Mouse (Mus musculus) testis, adult 2 months (tissue): Measurements from ENCODE around the gene Mtcl1. TPM values are rescaled to one million over a fixed set of nuclear protein-coding genes. Genes with fewer than 3 reads are reported as not detected.

Experiments
- H3K27ac ChIP-seq: fragments of 200-500 bp; 2 replicates; pipeline ENCODE4 v1.5.1; 2012; ENCODE audit warnings: low read depth, low read length; ENCODE audit not compliant: control insufficient read depth, insufficient read depth
- H3K27me3 ChIP-seq: fragments of 200-500 bp; 2 replicates; pipeline ENCODE4 v1.6.1; 2012; ENCODE audit warnings: mild to moderate bottlenecking, low read length, moderate library complexity; ENCODE audit not compliant: control insufficient read depth, insufficient read depth
- H3K36me3 ChIP-seq: fragments of 200-500 bp; 2 replicates; pipeline ENCODE4 v1.6.1; 2012; ENCODE audit warnings: mild to moderate bottlenecking, low read length; ENCODE audit not compliant: control insufficient read depth, insufficient read depth
- H3K4me1 ChIP-seq: fragments of 200-500 bp; 2 replicates; pipeline ENCODE4 v1.6.1; 2012; ENCODE audit warnings: low read length; ENCODE audit not compliant: control insufficient read depth, insufficient read depth
- H3K4me3 ChIP-seq: fragments of 200-500 bp; 2 replicates; pipeline ENCODE4 v1.5.1; 2012; ENCODE audit warnings: low read depth, mild to moderate bottlenecking, low read length, moderate library complexity, mixed read lengths; ENCODE audit not compliant: control insufficient read depth
- CTCF ChIP-seq: fragments of 200-500 bp; IDR thresholded peaks from 2 replicates; pipeline ENCODE4 v1.5.1; 2012; ENCODE audit warnings: low read depth, mild to moderate bottlenecking, inconsistent platforms, low read length, moderate library complexity; ENCODE audit not compliant: control insufficient read depth, insufficient read depth, insufficient replicate concordance
- POLR2A ChIP-seq: fragments of 200-500 bp; IDR thresholded peaks from 2 replicates; pipeline ENCODE4 v1.6.1; 2012; ENCODE audit warnings: low read depth, mild to moderate bottlenecking, inconsistent platforms, low read length, moderate library complexity; ENCODE audit not compliant: control insufficient read depth
- polyA plus RNA-seq: library from polyadenylated mRNA; depleted of rRNA; stranded (reverse); fragments of >200 nt; gene quantifications from 2 replicates; pipeline ENCODE4 v1.2.3, GENCODE M21; 2012

The Mtcl1 gene
- polyA plus RNA-seq, 1 experiment: 6.8 TPM

DNA sequence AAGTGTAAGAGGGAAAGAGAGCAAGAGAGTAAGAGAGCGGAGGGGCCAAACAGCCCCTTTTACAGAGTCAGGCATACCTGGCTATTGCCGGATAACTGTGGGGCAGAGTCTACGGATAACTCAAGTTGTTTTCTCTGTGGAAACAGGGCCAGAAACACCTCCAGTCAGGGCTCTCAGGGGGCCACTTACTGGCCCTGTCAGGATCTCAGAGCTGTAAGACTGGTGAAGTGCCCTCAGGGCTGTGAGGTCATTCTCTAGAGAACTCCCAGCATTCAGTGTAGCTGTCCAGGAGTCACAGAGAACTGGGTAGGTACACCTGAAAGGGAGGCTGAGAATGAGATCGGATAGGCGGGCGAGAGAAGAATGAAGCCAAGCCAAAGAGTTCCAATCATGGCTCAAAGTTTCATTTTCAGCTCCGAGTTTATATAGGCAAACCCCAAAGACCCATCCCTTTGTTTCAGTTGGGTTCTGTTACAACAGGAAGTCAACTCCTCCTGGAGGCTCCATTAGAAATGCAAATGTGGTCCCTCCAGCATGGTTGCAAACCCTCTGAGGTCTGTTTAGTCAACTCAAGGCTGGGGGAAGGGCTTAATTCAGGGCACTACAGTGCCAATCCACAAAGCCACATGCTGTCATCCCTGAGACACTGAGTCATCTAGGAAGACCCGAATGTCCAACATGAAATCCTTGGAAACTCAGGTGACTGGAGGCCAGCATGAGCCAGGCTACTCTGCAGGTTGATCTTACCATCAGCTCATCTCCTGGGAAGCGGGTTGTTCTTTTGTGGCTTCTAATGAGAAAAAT, 34.3 kb upstream of the Mtcl1 start:
- no peaks in the 10 kb centered on the region for H3K27me3 ChIP-seq
- H3K4me3 ChIP-seq: no peak overlapping the region
- no peak overlapping the region for H3K27ac ChIP-seq
- no peak for TF ChIP-seq POLR2A
- TF ChIP-seq CTCF: no peak
- no peaks in the 10 kb centered on the region for H3K36me3 ChIP-seq
- peaks cover 2% of the 10 kb centered on the region; the same call in 1 of the 2 replicates for H3K4me1 ChIP-seq

DNA sequence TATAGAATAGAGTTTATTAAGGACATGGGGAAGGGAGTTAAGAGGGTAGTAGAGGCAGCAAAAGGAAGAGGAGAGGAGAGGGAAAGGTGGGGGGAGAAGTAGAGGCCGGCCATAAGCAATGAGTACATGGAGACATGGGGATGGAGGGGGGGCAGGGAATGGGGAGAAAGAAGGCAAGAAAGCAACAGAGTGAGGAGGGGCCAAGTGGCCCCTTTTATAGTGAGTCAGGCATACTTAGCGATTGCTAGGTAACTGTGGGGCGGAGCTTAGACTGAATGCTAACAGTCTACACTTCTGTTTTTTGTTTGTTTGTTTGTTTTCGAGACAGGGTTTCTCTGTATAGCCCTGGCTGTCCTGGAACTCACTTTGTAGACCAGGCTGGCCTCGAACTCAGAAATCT, 31.7 kb upstream of the Mtcl1 start:
- Histone ChIP-seq H3K27me3 (no peaks in the 10 kb centered on the region), H3K36me3 (no peaks in the 10 kb centered on the region), H3K27ac (no peak overlapping the region), H3K4me3 (no peak overlapping the region), H3K4me1 (peaks cover 2% of the 10 kb centered on the region; the same call in 1 of the 2 replicates)
- TF ChIP-seq POLR2A (no peak), CTCF (no peak)

DNA sequence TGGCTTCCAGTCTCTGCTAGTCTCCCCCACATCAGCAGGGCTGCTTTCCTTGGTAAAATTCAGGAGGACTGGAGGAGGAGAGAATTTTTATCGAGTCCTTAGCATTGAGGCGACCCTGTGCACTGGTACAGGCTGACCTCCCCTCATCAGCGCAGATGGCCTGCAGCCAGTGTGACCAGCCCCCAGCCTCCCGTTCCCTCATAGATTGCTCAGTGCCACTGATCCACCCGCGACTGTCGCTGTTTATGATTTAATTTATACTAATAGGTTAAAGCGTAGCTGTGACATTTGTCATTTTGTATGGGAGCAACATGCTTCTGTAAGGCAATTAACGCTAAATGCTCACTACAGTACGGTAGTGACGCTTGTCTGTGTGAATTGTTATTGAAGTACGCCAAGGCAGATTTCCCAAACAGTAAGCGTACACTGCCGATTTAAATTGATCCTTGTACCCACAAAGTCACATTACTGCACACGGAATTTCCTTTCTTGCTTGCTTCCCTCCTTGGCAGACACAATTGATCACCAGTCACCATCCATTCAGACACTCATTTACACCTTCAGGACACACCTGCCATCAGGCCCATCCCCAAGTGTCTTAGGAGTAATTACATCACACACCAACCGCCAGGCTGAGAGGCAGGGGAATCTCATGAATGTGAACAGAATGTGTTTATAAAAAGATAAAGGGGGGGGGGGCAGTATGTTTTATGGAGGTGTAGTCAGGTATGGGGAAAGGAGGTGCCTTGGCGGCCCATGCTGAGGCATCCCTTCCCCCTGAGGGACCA, 31.1 kb upstream of the Mtcl1 start:
- H3K27ac ChIP-seq: peak overlapping the region; percentile 63
- no peak for TF ChIP-seq POLR2A
- TF ChIP-seq CTCF: no peak
- H3K4me3 ChIP-seq: no peak overlapping the region
- H3K27me3 ChIP-seq: no peaks in the 10 kb centered on the region
- no peaks in the 10 kb centered on the region for H3K36me3 ChIP-seq
- H3K4me1 ChIP-seq: no peaks in the 10 kb centered on the region; the same call in 1 of the 2 replicates

DNA sequence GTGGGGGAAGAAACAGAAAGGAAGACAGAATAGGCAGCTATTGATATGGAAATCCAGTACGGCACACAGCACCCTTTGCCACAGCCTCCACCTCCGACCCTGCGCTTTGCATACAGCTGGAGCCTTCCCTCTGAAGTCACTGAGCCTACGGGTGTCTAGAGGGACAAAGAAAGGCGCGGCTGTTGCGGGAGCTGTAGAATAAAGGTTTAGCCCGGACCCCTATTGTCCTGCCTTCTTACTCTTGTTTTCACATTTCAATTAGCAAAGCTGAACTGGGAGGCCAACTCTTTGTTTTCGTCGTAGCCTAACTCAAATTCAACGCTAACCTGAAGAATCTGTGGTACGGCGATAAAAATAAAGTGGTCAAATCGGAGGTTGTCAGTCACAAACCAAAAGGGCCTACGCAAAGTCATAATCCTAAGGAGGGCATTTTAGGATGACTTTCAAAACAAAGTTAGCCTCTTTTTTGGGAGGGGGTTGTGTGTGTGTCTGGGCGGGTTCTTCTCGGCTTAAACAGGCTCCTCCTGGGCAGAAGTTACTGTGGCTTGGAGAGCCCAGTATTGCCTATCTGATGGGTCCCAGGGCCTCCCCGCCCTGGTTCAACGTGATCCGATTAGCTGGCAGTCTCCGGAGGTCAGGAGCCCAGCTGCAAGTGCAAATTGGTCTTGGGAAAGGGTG, 30.4 kb upstream of the Mtcl1 start:
- Histone ChIP-seq H3K27ac (peak overlapping the region; percentile 66), H3K27me3 (no peaks in the 10 kb centered on the region), H3K4me3 (no peak overlapping the region), H3K4me1 (no peaks in the 10 kb centered on the region; the same call in 1 of the 2 replicates), H3K36me3 (no peaks in the 10 kb centered on the region)
- no peak for TF ChIP-seq CTCF
- TF ChIP-seq POLR2A: 0 out of 2 replicates have a peak, but pooled peaks have one; percentile 27

DNA sequence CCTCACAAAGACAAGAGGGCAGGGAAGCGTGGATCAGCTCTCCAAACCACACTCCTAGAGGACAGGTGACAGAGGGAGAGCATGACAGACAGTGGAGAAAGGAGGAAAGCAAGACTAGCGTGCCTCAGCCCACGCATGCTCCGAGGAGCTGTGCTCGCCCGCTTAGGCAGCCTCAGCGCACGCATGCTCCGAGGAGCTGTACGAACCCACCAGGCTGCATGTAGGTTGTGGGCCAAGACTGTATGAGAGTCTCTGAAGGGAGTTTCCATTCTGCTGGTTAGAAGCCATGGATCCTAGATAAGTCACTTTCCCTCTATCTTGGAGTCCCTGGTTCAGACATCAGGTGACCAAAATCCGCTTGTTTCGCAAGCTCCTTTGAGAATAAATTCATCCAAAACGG, 29.8 kb upstream of the Mtcl1 start:
- TF ChIP-seq POLR2A (peak; percentile 47; the same call in 1 of the 2 replicates), CTCF (no peak)
- Histone ChIP-seq H3K27ac (peak overlapping the region; percentile 8; the same call in 1 of the 2 replicates), H3K27me3 (no peaks in the 10 kb centered on the region), H3K4me3 (no peak overlapping the region), H3K4me1 (no peaks in the 10 kb centered on the region; the same call in 1 of the 2 replicates), H3K36me3 (no peaks in the 10 kb centered on the region)

DNA sequence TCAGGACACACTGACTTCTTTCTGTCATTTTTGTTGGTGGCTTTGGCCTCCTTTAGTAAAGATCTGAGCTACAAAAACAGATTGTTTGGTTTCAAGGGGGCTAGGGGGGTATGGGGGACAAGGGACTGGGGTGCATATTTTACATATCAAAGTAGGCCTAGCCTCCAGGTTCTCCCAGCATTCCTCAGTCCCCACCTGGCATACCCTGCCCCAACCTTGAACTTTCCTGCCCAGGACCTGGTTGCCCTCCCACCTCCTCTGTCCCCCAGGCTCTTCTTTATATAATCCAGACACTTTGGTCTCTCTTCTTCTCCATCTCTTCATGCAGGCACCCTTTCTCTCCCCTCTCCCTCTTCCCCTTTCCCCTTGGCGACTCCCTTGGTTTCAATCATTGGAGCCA, 23.7 kb upstream of the Mtcl1 start:
- Histone ChIP-seq H3K4me1 (no peaks in the 10 kb centered on the region), H3K4me3 (no peak overlapping the region), H3K27ac (no peak overlapping the region), H3K36me3 (no peaks in the 10 kb centered on the region), H3K27me3 (no peaks in the 10 kb centered on the region)
- TF ChIP-seq CTCF (no peak), POLR2A (no peak)
